Mouse (Mus musculus): ENCODE measurements around the gene Map3k14. TPM values are rescaled to one million over a fixed set of nuclear protein-coding genes. Genes with fewer than 3 reads are reported as not detected.

Map3k14 gene
- polyA plus RNA-seq, 1 experiment from 2014 or later = 5.6 TPM

- WGBS = 73% methylated on average over 3 of the region's 3 CpGs
- no peaks in the 10 kb centered on the region for H3K27me3 ChIP-seq (ENCODE audit: control insufficient read depth, insufficient read depth, low read length)
- H3K9me3 ChIP-seq (ENCODE audit: control insufficient read depth, low read depth, low read length) = no peaks in the 10 kb centered on the region
- H3K27ac ChIP-seq (ENCODE audit: low read length) = no peak within 1 kb of the TSS
- H3K36me3 ChIP-seq (ENCODE audit: control insufficient read depth, insufficient read depth, low read length) = no peaks in the 10 kb centered on the region
- no peaks in the 10 kb centered on the region for H3K4me1 ChIP-seq (ENCODE audit: control insufficient read depth, insufficient read depth, low read length)
- ATAC-seq (ENCODE audit: insufficient number of reproducible peaks, insufficient read depth, low FRiP score, low read depth) = no peak
- H3K4me2 ChIP-seq (replicated peaks; ENCODE audit: low read depth, low read length) = no peak within 1 kb of the TSS
- H3K4me3 ChIP-seq (ENCODE audit: low read depth, low read length) = no peak within 1 kb of the TSS
- H3K9ac ChIP-seq (replicated peaks; ENCODE audit: low read depth, low read length) = no peak within 1 kb of the TSS
Observed at GRCm38 (mm10) chr11:103208458-103208857, 58.8 kb downstream of the Map3k14 start, which contains the start of gene 1700023F06Rik. Gene 1700023F06Rik (minus strand): TSS chr11:103208558.

- Histone ChIP-seq H3K27ac (ENCODE audit: low read length) (no peak overlapping the region), H3K4me3 (ENCODE audit: low read depth, low read length) (no peak overlapping the region), H3K9me3 (ENCODE audit: control insufficient read depth, low read depth, low read length) (no peaks in the 10 kb centered on the region), H3K27me3 (ENCODE audit: control insufficient read depth, insufficient read depth, low read length) (no peaks in the 10 kb centered on the region), H3K4me2 (replicated peaks; ENCODE audit: low read depth, low read length) (no peak overlapping the region), H3K9ac (replicated peaks; ENCODE audit: low read depth, low read length) (no peak overlapping the region), H3K36me3 (ENCODE audit: control insufficient read depth, insufficient read depth, low read length) (no peaks in the 10 kb centered on the region), H3K4me1 (ENCODE audit: control insufficient read depth, insufficient read depth, low read length) (peaks cover 3% of the 10 kb centered on the region; the same call in 1 of the 2 replicates)
- no peak for ATAC-seq (ENCODE audit: insufficient number of reproducible peaks, insufficient read depth, low FRiP score, low read depth)
- 87% methylated on average over 6 of the region's 6 CpGs for WGBS
Observed at GRCm38 (mm10) chr11:103206203-103206602, 61.1 kb downstream of the Map3k14 start.

GRCm38 (mm10) chr11:103202376-103202775 lies 64.9 kb downstream of the Map3k14 start:
- H3K27ac ChIP-seq (ENCODE audit: low read length) = no peak overlapping the region
- no peak overlapping the region for H3K4me2 ChIP-seq (replicated peaks; ENCODE audit: low read depth, low read length)
- H3K9me3 ChIP-seq (ENCODE audit: control insufficient read depth, low read depth, low read length) = no peaks in the 10 kb centered on the region
- ATAC-seq (ENCODE audit: insufficient number of reproducible peaks, insufficient read depth, low FRiP score, low read depth) = no peak
- H3K27me3 ChIP-seq (ENCODE audit: control insufficient read depth, insufficient read depth, low read length) = peaks cover 3% of the 10 kb centered on the region; the same call in 1 of the 2 replicates
- no peaks in the 10 kb centered on the region for H3K36me3 ChIP-seq (ENCODE audit: control insufficient read depth, insufficient read depth, low read length)
- no peak overlapping the region for H3K9ac ChIP-seq (replicated peaks; ENCODE audit: low read depth, low read length)
- no peak overlapping the region for H3K4me3 ChIP-seq (ENCODE audit: low read depth, low read length)
- H3K4me1 ChIP-seq (ENCODE audit: control insufficient read depth, insufficient read depth, low read length) = peaks cover 18% of the 10 kb centered on the region; the same call in 1 of the 2 replicates

GRCm38 (mm10) chr11:103201664-103202063 lies 65.6 kb downstream of the Map3k14 start:
- no peak; the same call in 1 of the 2 replicates for ATAC-seq (ENCODE audit: insufficient number of reproducible peaks, insufficient read depth, low FRiP score, low read depth)
- Histone ChIP-seq H3K27ac (ENCODE audit: low read length) (no peak overlapping the region), H3K9me3 (ENCODE audit: control insufficient read depth, low read depth, low read length) (no peaks in the 10 kb centered on the region), H3K4me1 (ENCODE audit: control insufficient read depth, insufficient read depth, low read length) (peaks cover 18% of the 10 kb centered on the region; the same call in 1 of the 2 replicates), H3K27me3 (ENCODE audit: control insufficient read depth, insufficient read depth, low read length) (peaks cover 3% of the 10 kb centered on the region; the same call in 1 of the 2 replicates), H3K9ac (replicated peaks; ENCODE audit: low read depth, low read length) (no peak overlapping the region), H3K36me3 (ENCODE audit: control insufficient read depth, insufficient read depth, low read length) (no peaks in the 10 kb centered on the region), H3K4me2 (replicated peaks; ENCODE audit: low read depth, low read length) (no peak overlapping the region), H3K4me3 (ENCODE audit: low read depth, low read length) (no peak overlapping the region)
- 28% methylated on average over 6 of the region's 6 CpGs for WGBS

GRCm38 (mm10) chr11:103198911-103199803 lies 68.1 kb downstream of the Map3k14 start:
- ATAC-seq (ENCODE audit: insufficient number of reproducible peaks, insufficient read depth, low FRiP score, low read depth) = peak; percentile 57; the same call in 1 of the 2 replicates
- H3K9me3 ChIP-seq (ENCODE audit: control insufficient read depth, low read depth, low read length) = no peaks in the 10 kb centered on the region
- H3K4me1 ChIP-seq (ENCODE audit: control insufficient read depth, insufficient read depth, low read length) = peaks cover 18% of the 10 kb centered on the region; the same call in 1 of the 2 replicates
- H3K9ac ChIP-seq (replicated peaks; ENCODE audit: low read depth, low read length) = 0 out of 2 replicates have a peak overlapping the region, but pooled peaks have one; percentile 33
- peaks cover 9% of the 10 kb centered on the region; the same call in 1 of the 2 replicates for H3K27me3 ChIP-seq (ENCODE audit: control insufficient read depth, insufficient read depth, low read length)
- 3% methylated on average over 59 of the region's 59 CpGs for WGBS
- peak overlapping the region; percentile 90 for H3K4me2 ChIP-seq (replicated peaks; ENCODE audit: low read depth, low read length)
- H3K36me3 ChIP-seq (ENCODE audit: control insufficient read depth, insufficient read depth, low read length) = no peaks in the 10 kb centered on the region
- H3K4me3 ChIP-seq (ENCODE audit: low read depth, low read length) = peak overlapping the region; percentile 44
- H3K27ac ChIP-seq (ENCODE audit: low read length) = no peak overlapping the region

- H3K27ac ChIP-seq (ENCODE audit: low read length) = no peak overlapping the region
- H3K4me3 ChIP-seq (ENCODE audit: low read depth, low read length) = peak overlapping the region; percentile 44; the same call in 1 of the 2 replicates
- H3K9ac ChIP-seq (replicated peaks; ENCODE audit: low read depth, low read length) = no peak overlapping the region
- H3K27me3 ChIP-seq (ENCODE audit: control insufficient read depth, insufficient read depth, low read length) = peaks cover 16% of the 10 kb centered on the region
- WGBS = 14% methylated on average over 16 of the region's 16 CpGs
- peak overlapping the region; percentile 90 for H3K4me2 ChIP-seq (replicated peaks; ENCODE audit: low read depth, low read length)
- H3K36me3 ChIP-seq (ENCODE audit: control insufficient read depth, insufficient read depth, low read length) = no peaks in the 10 kb centered on the region
- H3K4me1 ChIP-seq (ENCODE audit: control insufficient read depth, insufficient read depth, low read length) = peaks cover 18% of the 10 kb centered on the region; the same call in 1 of the 2 replicates
- no peaks in the 10 kb centered on the region for H3K9me3 ChIP-seq (ENCODE audit: control insufficient read depth, low read depth, low read length)
- no peak for ATAC-seq (ENCODE audit: insufficient number of reproducible peaks, insufficient read depth, low FRiP score, low read depth)
Observed at GRCm38 (mm10) chr11:103198339-103198738, 68.9 kb downstream of the Map3k14 start.

GRCm38 (mm10) chr11:103197340-103197739 lies 69.9 kb downstream of the Map3k14 start:
- H3K9me3 ChIP-seq (ENCODE audit: control insufficient read depth, low read depth, low read length) = no peaks in the 10 kb centered on the region
- H3K36me3 ChIP-seq (ENCODE audit: control insufficient read depth, insufficient read depth, low read length) = no peaks in the 10 kb centered on the region
- peaks cover 18% of the 10 kb centered on the region; the same call in 1 of the 2 replicates for H3K4me1 ChIP-seq (ENCODE audit: control insufficient read depth, insufficient read depth, low read length)
- WGBS = 72% methylated on average over 4 of the region's 4 CpGs
- no peak overlapping the region for H3K4me2 ChIP-seq (replicated peaks; ENCODE audit: low read depth, low read length)
- no peak overlapping the region for H3K9ac ChIP-seq (replicated peaks; ENCODE audit: low read depth, low read length)
- no peak overlapping the region for H3K4me3 ChIP-seq (ENCODE audit: low read depth, low read length)
- peaks cover 26% of the 10 kb centered on the region for H3K27me3 ChIP-seq (ENCODE audit: control insufficient read depth, insufficient read depth, low read length)
- no peak for ATAC-seq (ENCODE audit: insufficient number of reproducible peaks, insufficient read depth, low FRiP score, low read depth)
- H3K27ac ChIP-seq (ENCODE audit: low read length) = no peak overlapping the region

- Histone ChIP-seq H3K27me3 (ENCODE audit: control insufficient read depth, insufficient read depth, low read length) (peaks cover 37% of the 10 kb centered on the region), H3K9me3 (ENCODE audit: control insufficient read depth, low read depth, low read length) (no peaks in the 10 kb centered on the region), H3K27ac (ENCODE audit: low read length) (no peak overlapping the region), H3K9ac (replicated peaks; ENCODE audit: low read depth, low read length) (no peak overlapping the region), H3K4me2 (replicated peaks; ENCODE audit: low read depth, low read length) (no peak overlapping the region), H3K36me3 (ENCODE audit: control insufficient read depth, insufficient read depth, low read length) (no peaks in the 10 kb centered on the region), H3K4me1 (ENCODE audit: control insufficient read depth, insufficient read depth, low read length) (peaks cover 14% of the 10 kb centered on the region; the same call in 1 of the 2 replicates), H3K4me3 (ENCODE audit: low read depth, low read length) (no peak overlapping the region)
- WGBS = 81% methylated on average over 5 of the region's 5 CpGs
- ATAC-seq (ENCODE audit: insufficient number of reproducible peaks, insufficient read depth, low FRiP score, low read depth) = no peak
Observed at GRCm38 (mm10) chr11:103195656-103196055, 71.6 kb downstream of the Map3k14 start.
